ENCODE assay signal across 11 mouse cellular contexts in the genomic region with DNA sequence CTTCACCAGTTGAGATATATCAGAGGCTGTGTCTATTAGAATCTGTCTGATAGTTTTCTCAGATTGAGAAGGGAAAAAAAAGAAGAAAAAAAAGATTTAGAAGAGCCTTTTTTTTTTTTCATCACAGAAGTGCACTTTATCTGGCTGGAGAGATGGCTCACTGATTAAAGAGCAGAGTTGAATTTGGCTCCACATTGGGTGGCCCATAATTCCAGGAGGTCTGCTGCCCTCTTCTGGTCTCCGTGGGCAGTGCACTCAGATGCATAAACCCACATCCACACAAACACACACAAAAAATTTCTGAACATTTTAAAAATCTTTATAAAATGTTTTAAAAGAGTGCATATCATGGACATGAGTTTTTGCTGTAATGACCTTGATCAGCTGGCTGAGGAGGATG. TPM values are rescaled to one million over a fixed set of nuclear protein-coding genes. Genes with fewer than 3 reads are reported as not detected.
A peak's percentile ranks its signal among the peaks of the same experiment; 100 is the strongest.
DNase-seq lines count a peak whose midpoint lies in the region; ATAC-seq and TF ChIP-seq lines count a peak whose summit lies in the region.
"Had no signal": no experiment of that assay in that cellular context is flagged by ENCODE, and none has a peak within 500 bp of the region (broad histone marks: within the 10 kb centered on the region; RNA-seq: fewer than 3 reads in every experiment).

No protein-coding gene starts in this region.

- no peak for DNase-seq in forebrain, postnatal 0 days
- DNase-seq in lung, embryonic 14.5 days = peak; percentile 51
- no peak for DNase-seq in lung, postnatal 4 days
- no peak for DNase-seq in liver, postnatal 0 days
- no peak for DNase-seq in heart, postnatal 4 days
- no peak for DNase-seq in layer of hippocampus, postnatal 36 days

- no peaks in the 10 kb centered on the region for H3K27me3 ChIP-seq in forebrain, postnatal 0 days (ENCODE audit: insufficient read depth, low read length)
- H3K27me3 ChIP-seq in forebrain, embryonic 13.5 days = no peaks in the 10 kb centered on the region
- no peaks in the 10 kb centered on the region for H3K27me3 ChIP-seq in lung, embryonic 14.5 days (ENCODE audit: insufficient read depth, low read length)
- H3K27me3 ChIP-seq in ES-Bruce4 (ENCODE audit: control insufficient read depth, insufficient read depth, low read length, poor library complexity, severe bottlenecking) = no peaks in the 10 kb centered on the region
- no peaks in the 10 kb centered on the region for H3K27me3 ChIP-seq in liver, postnatal 0 days (ENCODE audit: insufficient read depth, low read length)

- H3K9me3 ChIP-seq in forebrain, postnatal 0 days (ENCODE audit: low read length) = no peaks in the 10 kb centered on the region
- H3K9me3 ChIP-seq in forebrain, embryonic 13.5 days (replicated peaks) = no peaks in the 10 kb centered on the region
- H3K9me3 ChIP-seq in lung, embryonic 14.5 days (ENCODE audit: low read depth, low read length) = peaks cover 4% of the 10 kb centered on the region; the same call in 1 of the 2 replicates
- peaks cover 4% of the 10 kb centered on the region for H3K9me3 ChIP-seq in ES-Bruce4 (replicated peaks; ENCODE audit: control insufficient read depth, insufficient read depth, low read length, poor library complexity, severe bottlenecking)
- H3K9me3 ChIP-seq in liver, postnatal 0 days (ENCODE audit: low read length) = peaks cover 3% of the 10 kb centered on the region; the same call in 1 of the 2 replicates
- H3K9me3 ChIP-seq: embryonic facial prominence, embryonic 13.5 days; midbrain, embryonic 12.5 days had no signal

- TF ChIP-seq EP300 in ES-Bruce4 (IDR thresholded peaks at IDR 0.05; ENCODE audit: insufficient read depth, low read depth, low read length) = no peak
- no peak for TF ChIP-seq EP300 in liver, postnatal 0 days (IDR thresholded peaks at IDR 0.05; ENCODE audit: low read depth)

- no peak overlapping the region for H3K4me2 ChIP-seq in forebrain, postnatal 0 days (ENCODE audit: low read depth)
- H3K4me2 ChIP-seq in forebrain, embryonic 13.5 days = no peak overlapping the region
- H3K4me2 ChIP-seq in lung, embryonic 14.5 days = no peak overlapping the region
- no peak overlapping the region for H3K4me2 ChIP-seq in liver, postnatal 0 days (ENCODE audit: low read depth, low read length)
- H3K4me2 ChIP-seq: embryonic facial prominence, embryonic 13.5 days; limb, embryonic 12.5 days; midbrain, embryonic 12.5 days had no signal

- no peak overlapping the region for H3K9ac ChIP-seq in forebrain, postnatal 0 days
- no peak overlapping the region for H3K9ac ChIP-seq in forebrain, embryonic 13.5 days
- H3K9ac ChIP-seq in lung, embryonic 14.5 days = no peak overlapping the region
- no peak overlapping the region for H3K9ac ChIP-seq in ES-Bruce4 (ENCODE audit: low read depth, poor library complexity, severe bottlenecking)
- no peak overlapping the region for H3K9ac ChIP-seq in liver, postnatal 0 days (replicated peaks)
- H3K9ac ChIP-seq: embryonic facial prominence, embryonic 13.5 days; limb, embryonic 12.5 days; midbrain, embryonic 12.5 days had no signal

- H3K4me3 ChIP-seq in forebrain, postnatal 0 days (ENCODE audit: low read depth, low read length) = no peak overlapping the region
- H3K4me3 ChIP-seq in forebrain, embryonic 13.5 days = no peak overlapping the region
- no peak overlapping the region for H3K4me3 ChIP-seq in lung, embryonic 14.5 days (ENCODE audit: low read depth, low read length)
- H3K4me3 ChIP-seq in ES-Bruce4 (ENCODE audit: low read depth, low read length) = no peak overlapping the region
- no peak overlapping the region for H3K4me3 ChIP-seq in liver, postnatal 0 days (ENCODE audit: low read depth, low read length)
- H3K4me3 ChIP-seq: embryonic facial prominence, embryonic 13.5 days; limb, embryonic 12.5 days; midbrain, embryonic 12.5 days had no signal

- no peaks in the 10 kb centered on the region for H3K36me3 ChIP-seq in forebrain, postnatal 0 days (ENCODE audit: insufficient read depth)
- no peaks in the 10 kb centered on the region for H3K36me3 ChIP-seq in forebrain, embryonic 13.5 days (ENCODE audit: poor library complexity, severe bottlenecking)
- no peaks in the 10 kb centered on the region for H3K36me3 ChIP-seq in lung, embryonic 14.5 days (ENCODE audit: insufficient read depth)
- no peaks in the 10 kb centered on the region for H3K36me3 ChIP-seq in ES-Bruce4 (ENCODE audit: control insufficient read depth, insufficient read depth, low read length, poor library complexity, severe bottlenecking)
- H3K36me3 ChIP-seq in liver, postnatal 0 days (replicated peaks; ENCODE audit: insufficient read depth, low read length) = no peaks in the 10 kb centered on the region
- H3K36me3 ChIP-seq: embryonic facial prominence, embryonic 13.5 days; limb, embryonic 12.5 days; midbrain, embryonic 12.5 days had no signal

- TF ChIP-seq POLR2A in ES-Bruce4 (IDR thresholded peaks at IDR 0.05; ENCODE audit: insufficient read depth, low read length) = no peak

- no peak overlapping the region for H3K27ac ChIP-seq in forebrain, postnatal 0 days (ENCODE audit: low read depth, low read length)
- H3K27ac ChIP-seq in forebrain, embryonic 13.5 days = no peak overlapping the region
- no peak overlapping the region for H3K27ac ChIP-seq in lung, embryonic 14.5 days (ENCODE audit: low read depth)
- H3K27ac ChIP-seq in ES-Bruce4 (ENCODE audit: insufficient read depth, low read length) = no peak overlapping the region
- no peak overlapping the region for H3K27ac ChIP-seq in liver, postnatal 0 days (ENCODE audit: low read depth)
- H3K27ac ChIP-seq: embryonic facial prominence, embryonic 13.5 days; limb, embryonic 12.5 days; midbrain, embryonic 12.5 days had no signal

- peak; percentile 56 for TF ChIP-seq CTCF in forebrain, postnatal 0 days (IDR thresholded peaks at IDR 0.05; ENCODE audit: low read depth)
- TF ChIP-seq CTCF in lung, embryonic 14.5 days (IDR thresholded peaks at IDR 0.05; ENCODE audit: low read depth) = peak; percentile 60
- TF ChIP-seq CTCF in ES-Bruce4 (IDR thresholded peaks at IDR 0.05; ENCODE audit: low read depth, low read length) = peak; percentile 64
- peak; percentile 58 for TF ChIP-seq CTCF in liver, postnatal 0 days (IDR thresholded peaks at IDR 0.05; ENCODE audit: low read depth)

- no peak for ATAC-seq in forebrain, postnatal 0 days
- ATAC-seq in forebrain, embryonic 13.5 days = no peak
- no peak for ATAC-seq in lung, embryonic 14.5 days (ENCODE audit: insufficient read depth)
- no peak for ATAC-seq in liver, postnatal 0 days

- WGBS in forebrain, postnatal 0 days = 92% methylated on average over 1 of the region's 1 CpGs
- WGBS in forebrain, embryonic 13.5 days = 91% methylated on average over 1 of the region's 1 CpGs
- 85% methylated on average over 1 of the region's 1 CpGs for WGBS in lung, embryonic 14.5 days
- 80% methylated on average over 1 of the region's 1 CpGs for WGBS in liver, postnatal 0 days (ENCODE audit: insufficient replicate concordance)

- H3K4me1 ChIP-seq in forebrain, postnatal 0 days (ENCODE audit: insufficient read depth) = no peaks in the 10 kb centered on the region
- peaks cover 4% of the 10 kb centered on the region for H3K4me1 ChIP-seq in forebrain, embryonic 13.5 days
- H3K4me1 ChIP-seq in lung, embryonic 14.5 days (ENCODE audit: insufficient read depth) = no peaks in the 10 kb centered on the region
- H3K4me1 ChIP-seq in ES-Bruce4 (ENCODE audit: control insufficient read depth, insufficient read depth, low read length) = no peaks in the 10 kb centered on the region
- H3K4me1 ChIP-seq in liver, postnatal 0 days (ENCODE audit: insufficient read depth) = 0 out of 2 replicates have a peak, but pooled peaks cover 4% of the 10 kb centered on the region
- H3K4me1 ChIP-seq: midbrain, embryonic 12.5 days had no signal

RNA-seq across cellular contexts. Expression of gene 1700016K19Rik, which starts 25.7 kb away (rescaled TPM):
- total RNA-seq in forebrain, postnatal 0 days (2014; rRNA removed) = 5.0 and 10.0 TPM in 2 replicates
- polyA plus RNA-seq in forebrain, postnatal 0 days (2015; fragmentation: Nextera tagmentation; extraction: Ambion mirVana) = 7.7 and 8.0 TPM in 2 replicates
- polyA plus RNA-seq in forebrain, embryonic 13.5 days (2015; fragmentation: Nextera tagmentation; extraction: Ambion mirVana) = 1.5 and 1.9 TPM in 2 replicates
- polyA plus RNA-seq in lung, embryonic 14.5 days (2014; fragmentation: Nextera tagmentation; extraction: Ambion mirVana) = 1.6 and 2.2 TPM in 2 replicates
- not detected in 2 replicates for polyA plus RNA-seq in ES-Bruce4 (2011; ENCODE audit: insufficient read depth, insufficient read length, low read depth, missing spikeins)
- not detected in 2 replicates for polyA plus RNA-seq in liver, postnatal 0 days (2015; fragmentation: Nextera tagmentation; extraction: Ambion mirVana)
- total RNA-seq in heart, postnatal 4 days (2021) = not detected
- total RNA-seq in layer of hippocampus, postnatal 36 days (2021) = 1 to 10 TPM; 1.8 to 2.3 TPM

RNA-seq across cellular contexts. Expression of gene Rph3al, which starts 35.8 kb away (rescaled TPM):
- 1.4 and 1.9 TPM in 2 replicates for total RNA-seq in forebrain, postnatal 0 days (2014; rRNA removed)
- 1.5 and 2.4 TPM in 2 replicates for polyA plus RNA-seq in forebrain, postnatal 0 days (2015; fragmentation: Nextera tagmentation; extraction: Ambion mirVana)
- 1.1 and 1.3 TPM in 2 replicates for polyA plus RNA-seq in forebrain, embryonic 13.5 days (2015; fragmentation: Nextera tagmentation; extraction: Ambion mirVana)
- 5.3 and 6.7 TPM in 2 replicates for polyA plus RNA-seq in lung, embryonic 14.5 days (2014; fragmentation: Nextera tagmentation; extraction: Ambion mirVana)
- polyA plus RNA-seq in ES-Bruce4 (2011; ENCODE audit: insufficient read depth, insufficient read length, low read depth, missing spikeins) = 2.3 and 3.7 TPM in 2 replicates
- polyA plus RNA-seq in liver, postnatal 0 days (2015; fragmentation: Nextera tagmentation; extraction: Ambion mirVana) = 0.83 and 0.86 TPM in 2 replicates
- total RNA-seq in heart, postnatal 4 days (2021) = 10 to 100 TPM; 26.2 to 26.7 TPM
- total RNA-seq in layer of hippocampus, postnatal 36 days (2021) = 1 to 10 TPM; 6.6 to 8.6 TPM

RNA-seq across cellular contexts. Expression of gene Rflnb, which starts 53.6 kb away (rescaled TPM):
- total RNA-seq in forebrain, postnatal 0 days (2014; rRNA removed) = 11.6 and 12.7 TPM in 2 replicates
- polyA plus RNA-seq in forebrain, postnatal 0 days (2015; fragmentation: Nextera tagmentation; extraction: Ambion mirVana) = 9.1 and 14.0 TPM in 2 replicates
- 4.9 and 5.3 TPM in 2 replicates for polyA plus RNA-seq in forebrain, embryonic 13.5 days (2015; fragmentation: Nextera tagmentation; extraction: Ambion mirVana)
- polyA plus RNA-seq in lung, embryonic 14.5 days (2014; fragmentation: Nextera tagmentation; extraction: Ambion mirVana) = 47.6 and 51.0 TPM in 2 replicates
- polyA plus RNA-seq in ES-Bruce4 (2011; ENCODE audit: insufficient read depth, insufficient read length, low read depth, missing spikeins) = 4.0 and 4.7 TPM in 2 replicates
- 7.8 and 7.9 TPM in 2 replicates for polyA plus RNA-seq in liver, postnatal 0 days (2015; fragmentation: Nextera tagmentation; extraction: Ambion mirVana)
- total RNA-seq in heart, postnatal 4 days (2021) = 10 to 100 TPM; 37.3 to 42.1 TPM
- 10 to 100 TPM in 1 of 2 experiments, 1 to 10 TPM in 1; 7.9 to 10.2 TPM for total RNA-seq in layer of hippocampus, postnatal 36 days (2021)
